Mouse (Mus musculus): ENCODE measurements around the gene Polh.

The Polh gene

DNA sequence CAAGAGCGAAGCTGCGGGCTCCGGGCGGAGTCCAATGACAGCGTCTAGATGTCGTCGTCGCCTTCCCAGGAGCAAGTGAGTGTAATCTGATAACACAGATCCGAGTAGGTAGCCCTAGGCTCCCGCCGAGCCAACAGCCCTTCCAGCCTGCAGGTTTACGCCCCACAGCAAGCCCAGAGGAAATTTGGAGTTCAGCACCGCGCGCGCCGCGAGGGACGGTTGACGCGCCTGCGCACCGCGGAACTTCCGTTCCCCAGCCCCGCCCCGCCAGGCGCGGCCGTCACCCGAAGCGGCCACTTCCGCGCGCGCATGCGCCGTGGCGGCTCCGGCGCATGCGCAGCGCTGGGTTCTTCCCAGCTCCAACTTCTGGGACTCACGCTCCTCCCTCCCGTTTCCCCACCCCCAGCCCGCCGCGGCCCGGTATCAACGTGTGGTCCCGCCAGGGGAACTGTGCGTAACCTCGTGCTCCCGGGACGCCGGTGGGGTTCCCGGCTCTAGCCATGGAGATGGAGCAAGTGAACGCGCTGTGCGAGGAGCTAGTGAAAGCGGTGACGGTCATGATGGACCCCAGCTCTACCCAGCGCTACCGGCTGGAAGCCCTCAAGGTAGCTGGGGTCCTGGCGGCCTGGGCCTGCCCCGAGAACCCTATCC, at the start of gene Polh, which contains the start of gene Xpo5:
Gene Polh, minus strand, starts transcription at position 225 of the 651 bp plus-strand sequence.
Gene Xpo5, plus strand, starts transcription at position 362 of the 651 bp plus-strand sequence.
- DNase-seq (ENCODE audit: low spot score in 2 of 2) = peak; percentile 92 to 93

DNA sequence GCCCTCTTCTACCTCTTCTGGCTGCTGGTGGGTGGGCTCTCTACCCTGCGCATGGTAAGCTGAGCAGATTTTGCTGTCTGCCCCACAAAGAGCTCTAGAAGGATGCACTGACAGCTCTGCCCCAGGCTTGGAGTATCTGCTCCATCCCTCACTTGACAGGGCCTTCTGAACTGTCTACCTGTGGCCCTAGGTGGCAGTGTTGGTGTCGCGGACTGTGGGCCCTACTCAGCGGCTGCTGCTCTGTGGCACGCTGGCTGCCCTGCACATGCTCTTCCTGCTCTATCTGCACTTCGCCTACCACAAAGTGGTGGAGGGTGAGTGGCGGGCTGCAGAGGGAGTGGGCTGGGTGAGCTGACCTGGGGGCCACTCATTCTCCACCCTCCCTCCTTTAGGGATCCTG, 48.7 kb upstream of the Polh start:
- DNase-seq (ENCODE audit: low spot score in 2 of 2) = peak in 1 of 2 experiments; percentile 24

DNA sequence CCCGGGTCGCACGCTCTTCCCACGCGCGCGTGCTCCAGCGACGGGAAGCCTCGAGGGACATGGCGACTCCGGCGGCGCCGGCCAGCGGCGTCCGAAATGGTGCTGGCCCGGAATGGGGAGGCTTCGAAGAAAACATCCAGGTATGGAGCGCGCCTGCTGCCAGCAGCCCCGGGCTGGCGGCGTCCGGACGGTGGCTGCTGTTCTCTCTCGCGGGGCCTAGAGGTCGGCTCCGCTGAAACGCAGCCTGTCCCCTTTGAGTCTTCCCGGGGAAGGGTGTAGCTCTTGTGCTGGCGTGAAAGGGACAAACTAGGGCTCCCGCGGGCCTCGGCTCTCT, 45.7 kb upstream of the Polh start:
- no peak for DNase-seq (ENCODE audit: low spot score in 2 of 2)

GRCm38 (mm10) chr17:46247512-46248188, 45.2 kb upstream of the Polh start, which contains the start of the genes Polr1c and Yipf3:
Gene Polr1c (minus strand): TSS chr17:46248054.
Gene Yipf3 (plus strand): TSS chr17:46248080.
- DNase-seq (ENCODE audit: low spot score in 2 of 2) = peak; percentile 94 to 95

- DNase-seq (ENCODE audit: low spot score in 2 of 2) = no peak
These were observed 42.1 kb upstream of the Polh start for GRCm38 (mm10) chr17:46244579-46244978.

DNA sequence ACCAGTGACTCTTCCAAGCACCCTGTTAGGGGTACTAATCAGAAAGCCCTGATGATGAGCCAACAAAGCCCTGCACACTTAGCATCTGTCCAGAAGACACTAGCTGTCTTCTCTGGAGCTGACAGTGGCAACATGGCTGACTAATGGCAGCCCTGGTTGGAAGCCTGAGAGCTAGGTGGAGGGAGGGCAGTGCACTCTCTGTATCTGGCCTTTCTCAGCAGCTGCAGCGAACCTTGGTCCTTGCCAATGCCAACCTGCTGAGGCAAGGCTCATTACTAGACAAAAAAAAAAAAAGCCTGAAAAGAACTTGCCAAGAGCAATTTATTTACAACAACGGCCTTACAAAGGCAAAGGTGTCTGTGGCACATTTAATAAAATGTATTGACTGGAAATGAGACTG, 41.2 kb upstream of the Polh start:
- no peak for DNase-seq (ENCODE audit: low spot score in 2 of 2)

DNA sequence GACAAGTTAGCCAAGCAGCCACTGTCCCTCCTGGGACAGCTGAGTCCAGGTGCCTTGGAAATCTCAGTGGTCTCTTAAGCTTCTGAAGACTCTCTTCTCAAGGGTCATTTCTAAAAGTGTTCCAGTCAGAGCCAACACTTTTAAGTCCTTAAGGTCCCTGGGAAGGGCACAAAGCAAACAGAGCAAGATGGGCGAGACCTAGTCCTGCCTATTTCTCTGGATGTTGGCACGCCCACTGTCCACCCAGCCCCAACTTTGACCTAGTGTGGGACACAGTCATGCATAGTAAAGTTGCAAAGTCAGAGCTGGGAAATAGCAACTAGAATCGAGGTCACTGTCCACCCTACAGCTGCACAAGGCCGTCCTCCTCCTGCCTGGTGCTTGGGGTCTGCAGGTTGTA, 40.5 kb upstream of the Polh start:
- DNase-seq (ENCODE audit: low spot score in 2 of 2) = no peak

DNA sequence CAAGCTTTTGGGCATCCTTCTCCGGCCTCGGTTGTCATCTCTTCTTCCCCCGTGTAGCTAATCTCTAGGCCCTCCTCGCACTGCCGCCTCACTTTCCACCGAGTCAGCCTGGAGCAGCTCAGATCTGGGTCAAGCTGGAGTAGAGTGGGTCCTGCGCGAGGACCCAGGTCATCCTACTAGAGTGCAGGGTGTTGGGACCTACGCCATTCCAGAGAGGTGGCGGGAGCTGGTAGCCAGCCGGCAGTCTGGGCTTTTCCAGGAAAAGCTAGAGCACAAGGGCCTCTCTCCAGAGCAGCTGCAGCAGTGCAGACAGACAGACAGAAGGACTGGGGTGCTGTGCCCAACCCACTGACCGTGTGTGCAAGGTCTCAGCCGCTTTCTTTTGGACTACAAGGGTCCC, 39.8 kb upstream of the Polh start:
- DNase-seq (ENCODE audit: low spot score in 2 of 2) = no peak

DNA sequence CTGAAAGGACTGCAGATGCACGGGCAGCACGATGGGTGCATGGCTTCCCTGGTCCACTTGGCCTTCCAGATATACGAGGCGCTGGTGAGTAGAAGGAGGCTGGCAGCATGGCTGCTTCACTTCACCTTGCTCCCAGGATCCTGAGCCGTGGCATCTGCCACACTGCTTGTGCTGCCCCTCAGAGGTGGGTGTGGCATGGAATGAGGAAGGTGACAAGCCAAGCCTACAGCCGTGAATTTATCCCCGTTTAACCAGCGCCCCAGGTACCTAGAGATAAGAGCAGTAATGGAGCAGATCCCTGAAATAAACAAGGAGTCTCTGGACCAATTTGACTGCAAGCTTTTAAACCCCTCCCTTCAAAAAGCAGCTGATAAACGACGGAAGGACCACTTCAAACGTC, 39.0 kb upstream of the Polh start:
- DNase-seq (ENCODE audit: low spot score in 2 of 2) = no peak

GRCm38 (mm10) chr17:46239516-46240114, 37.2 kb upstream of the Polh start:
- no peak for DNase-seq (ENCODE audit: low spot score in 2 of 2)

DNA sequence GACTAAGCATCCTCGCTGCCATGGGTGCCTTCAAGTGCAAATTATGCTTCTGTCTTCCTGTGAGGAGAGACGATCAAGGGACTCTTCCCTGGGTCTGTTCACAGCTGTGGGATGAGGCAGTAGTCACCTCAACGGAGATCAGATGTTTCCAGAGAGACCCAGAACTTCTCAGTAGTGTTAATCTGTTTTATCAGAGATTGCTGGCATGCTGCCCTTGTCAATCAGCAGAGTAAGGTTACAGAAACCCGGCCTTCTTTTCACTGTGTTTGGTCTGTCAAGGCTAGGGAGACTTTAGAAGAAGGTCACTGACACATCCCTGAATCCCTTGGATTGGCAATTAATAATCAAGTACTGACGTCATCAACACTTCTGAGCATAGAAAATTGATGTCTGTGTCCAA, 35.0 kb upstream of the Polh start:
- no peak for DNase-seq (ENCODE audit: low spot score in 2 of 2)

DNA sequence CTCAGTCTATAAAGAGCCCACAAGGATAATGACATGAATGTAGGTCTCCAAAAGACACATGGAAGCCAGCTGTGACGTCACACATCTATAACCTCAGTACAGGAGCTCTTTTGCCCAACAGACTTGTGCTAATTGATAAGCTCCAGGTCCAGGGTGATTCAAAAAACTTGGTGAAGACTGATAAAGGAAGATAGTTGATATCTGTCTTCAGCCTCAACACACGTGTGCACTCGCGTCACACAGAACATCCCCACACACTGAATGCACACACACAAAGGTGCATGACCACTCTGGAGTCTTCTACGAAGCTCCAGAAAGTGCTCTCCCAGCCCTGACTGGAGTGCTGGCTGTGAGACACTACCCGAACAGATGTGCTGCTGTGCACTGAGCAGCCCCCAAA, 34.6 kb upstream of the Polh start:
- no peak for DNase-seq (ENCODE audit: low spot score in 2 of 2)

DNA sequence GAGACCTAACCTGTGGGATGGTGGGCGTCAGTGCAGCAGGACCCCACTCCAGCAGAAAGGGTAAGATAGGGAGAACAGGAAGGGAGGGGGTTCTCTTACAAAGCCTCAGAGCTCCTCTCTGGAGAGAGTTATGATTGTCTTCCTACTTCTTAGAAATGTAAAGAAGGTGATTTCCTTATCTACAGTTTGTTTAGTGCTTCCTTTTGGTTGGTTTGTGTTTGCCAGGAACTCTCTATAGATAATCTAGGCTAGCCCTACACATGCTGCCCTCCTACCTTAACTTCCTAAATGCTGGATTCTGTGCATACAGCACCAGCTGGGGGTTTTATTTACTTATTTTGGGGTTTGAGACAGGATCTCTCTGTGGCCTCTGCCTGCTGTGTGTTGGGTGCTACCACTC, 33.6 kb upstream of the Polh start:
- DNase-seq (ENCODE audit: low spot score in 2 of 2) = no peak

DNA sequence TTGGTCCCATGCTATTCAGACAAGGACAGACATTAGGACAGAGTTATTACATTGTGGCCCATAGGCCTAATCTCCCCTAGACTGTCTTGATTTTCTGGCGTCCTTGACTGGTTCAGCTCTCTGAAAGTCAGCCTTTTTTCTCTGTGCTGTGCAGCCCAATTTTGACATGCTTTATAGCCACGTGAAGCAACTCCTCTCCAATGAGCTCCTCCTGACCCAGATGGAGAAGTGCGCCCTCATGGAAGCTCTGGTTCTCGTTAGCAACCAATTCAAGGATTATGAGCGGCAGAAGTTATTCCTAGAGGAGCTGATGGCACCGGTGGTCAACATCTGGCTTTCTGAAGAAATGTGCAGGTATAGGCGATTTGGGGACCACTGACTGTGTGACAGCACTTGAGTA, 25.1 kb upstream of the Polh start:
- DNase-seq (ENCODE audit: low spot score in 2 of 2) = no peak

DNA sequence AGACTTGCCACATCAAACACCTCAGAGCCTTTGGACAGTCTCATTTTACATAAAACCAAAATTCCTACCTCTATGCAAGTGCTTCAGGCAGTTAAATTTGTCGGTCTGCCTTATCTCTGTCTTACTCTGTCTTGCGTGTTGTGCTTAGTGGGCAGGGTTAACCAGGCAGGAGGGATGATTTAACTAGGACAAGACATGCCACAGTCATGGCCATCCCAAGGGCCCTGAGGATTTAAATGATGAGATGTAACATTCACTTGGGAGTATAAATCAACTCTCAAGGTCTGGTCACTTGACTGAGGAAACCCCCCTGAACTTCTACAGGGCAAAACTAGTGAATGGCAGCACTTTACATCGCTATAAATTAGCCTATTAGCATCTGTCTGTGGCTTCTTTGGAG, 19.2 kb upstream of the Polh start:
- DNase-seq (ENCODE audit: low spot score in 2 of 2) = no peak

- no peak for DNase-seq (ENCODE audit: low spot score in 2 of 2)
These were observed 8.1 kb upstream of the Polh start for GRCm38 (mm10) chr17:46210550-46210949.

DNA sequence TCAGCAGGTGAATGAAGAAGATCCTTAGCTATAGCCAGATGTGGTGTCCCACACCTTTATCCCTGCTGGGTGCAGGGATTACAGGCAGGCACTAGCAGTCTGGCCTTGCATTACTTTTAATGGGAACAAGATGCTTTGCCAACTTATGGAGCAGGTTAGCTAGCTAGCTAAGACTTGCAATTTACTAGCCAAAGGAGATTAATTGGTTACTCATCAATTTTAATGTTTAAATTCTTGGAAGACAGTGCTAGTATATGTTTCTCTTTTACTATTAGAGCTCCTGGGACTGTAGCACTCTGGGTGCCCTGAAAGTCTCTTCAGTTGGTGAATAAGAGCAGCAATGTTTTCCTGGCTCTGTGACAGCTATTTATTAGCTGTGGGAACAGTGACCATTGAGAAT, 4.2 kb upstream of the Polh start:
- no peak for DNase-seq (ENCODE audit: low spot score in 2 of 2)

GRCm38 (mm10) chr17:46203078-46203477, 633 bp upstream of the Polh start:
- DNase-seq (ENCODE audit: low spot score in 2 of 2) = no peak

GRCm38 (mm10) chr17:46201151-46201550, 1.3 kb downstream of the Polh start:
- peak in 1 of 2 experiments; percentile 11 for DNase-seq (ENCODE audit: low spot score in 2 of 2)

GRCm38 (mm10) chr17:46188829-46189228, 13.6 kb downstream of the Polh start:
- DNase-seq (ENCODE audit: low spot score in 2 of 2) = no peak

- no peak for DNase-seq (ENCODE audit: low spot score in 2 of 2)
These were observed 20.2 kb downstream of the Polh start for GRCm38 (mm10) chr17:46182273-46182672.

GRCm38 (mm10) chr17:46170538-46170937, 31.9 kb downstream of the Polh start:
- DNase-seq (ENCODE audit: low spot score in 2 of 2) = peak; percentile 34 to 49

- no peak for DNase-seq (ENCODE audit: low spot score in 2 of 2)
These were observed 33.7 kb downstream of the Polh start for GRCm38 (mm10) chr17:46168768-46169167.
